Mouse (Mus musculus) olfactory bulb, adult 2 months (tissue): ENCODE results near the gene Gm21637. TPM values are rescaled to one million over a fixed set of nuclear protein-coding genes. Genes with fewer than 3 reads are reported as not detected.
"Not testable (repeated sequence)": the region's sequence is repeated elsewhere in the genome, so short reads cannot be mapped to it uniquely, and the experiment has no call there.

ENCODE experiments used
- H3K27ac ChIP-seq: fragments of 200-500 bp; 2 replicates; pipeline ENCODE4 v1.5.1; 2012; ENCODE audit warnings: low read depth, low read length; ENCODE audit not compliant: insufficient read depth
- H3K4me1 ChIP-seq: fragments of 200-500 bp; 2 replicates; pipeline ENCODE4 v1.6.1; 2012; ENCODE audit warnings: low read length; ENCODE audit not compliant: control insufficient read depth, insufficient read depth
- H3K4me3 ChIP-seq: fragments of 200-500 bp; 2 replicates; pipeline ENCODE4 v1.5.1; 2012; ENCODE audit warnings: mild to moderate bottlenecking, low read depth, low read length, moderate library complexity; ENCODE audit not compliant: insufficient read depth
- WGBS: fragments of 180-500 bp; shearing (Covaris S2); methylation state at CpG from one replicate; pipeline ENCODE4 v1.1.7; 2018; 5-methylcytosine and 5-hydroxymethylcytosine counted together
- polyA plus RNA-seq: library from polyadenylated mRNA; stranded (reverse); fragments of >200 nt; gene quantifications from 2 replicates; pipeline ENCODE4 v1.2.4, GENCODE M21; 2012; ENCODE audit warnings: low replicate concordance; ENCODE audit not compliant: missing spikeins, insufficient read depth, insufficient read length

Gene Gm21637
- not detected in 2 replicates for polyA plus RNA-seq

- H3K4me3 ChIP-seq, H3K27ac ChIP-seq, H3K4me1 ChIP-seq: not testable (repeated sequence)
- WGBS = no CpG with 5 or more reads among the region's 1 CpGs
Measured at GRCm38 (mm10) chrX:31961744-31962143, at the start of gene Gm21637. Gene Gm21637 (plus strand): TSS chrX:31962044.

Other genes starting within 250 kb of the Gm21637 start
- not detected in 2 replicates for gene Btbd35f25, start 244.9 kb upstream of the Gm21637 start, polyA plus RNA-seq
- gene Btbd35f22, start 85.8 kb downstream of the Gm21637 start, polyA plus RNA-seq = not detected in 2 replicates